Mouse (Mus musculus): ENCODE results near the gene Ssbp3. TPM values are rescaled to one million over a fixed set of nuclear protein-coding genes. Genes with fewer than 3 reads are reported as not detected.

Ssbp3 gene
- polyA plus RNA-seq, 1 experiment from 2014 or later: 108 TPM

GRCm38 (mm10) chr4:107024899-107025298 is 114.4 kb downstream of the Ssbp3 start:
- Histone ChIP-seq H3K27me3 (no peaks in the 10 kb centered on the region), H3K4me2 (no peak overlapping the region), H3K27ac (no peak overlapping the region), H3K9ac (no peak overlapping the region), H3K36me3 (peaks cover 28% of the 10 kb centered on the region), H3K9me3 (replicated peaks) (no peaks in the 10 kb centered on the region), H3K4me3 (replicated peaks) (no peak overlapping the region), H3K4me1 (peaks cover 6% of the 10 kb centered on the region; the same call in 1 of the 2 replicates)
- ATAC-seq (replicated peaks; ENCODE audit: low FRiP score): no peak
- 77% methylated on average over 7 of the region's 7 CpGs for WGBS

DNA sequence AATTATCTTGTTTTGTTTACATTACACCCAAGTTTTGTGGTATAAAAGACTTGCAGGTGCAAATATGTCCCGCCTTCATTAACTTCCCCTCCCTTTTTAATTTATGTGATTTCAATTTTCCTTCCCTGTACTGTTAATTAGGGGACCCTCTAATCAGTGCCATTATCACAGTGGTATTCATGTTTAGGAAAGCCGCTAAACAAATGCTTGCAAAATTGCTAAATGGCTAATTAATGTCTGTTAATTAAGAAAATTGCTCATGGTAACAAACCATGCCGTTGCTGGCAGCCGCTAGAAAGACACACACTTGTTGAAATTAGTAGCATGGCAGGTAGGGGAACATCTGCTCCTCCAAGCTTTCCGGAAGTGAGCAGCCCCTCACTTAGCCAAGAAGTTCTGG is 114.9 kb downstream of the Ssbp3 start:
- 80% methylated on average over 5 of the region's 5 CpGs for WGBS
- no peak overlapping the region for H3K27ac ChIP-seq
- no peak overlapping the region for H3K4me3 ChIP-seq (replicated peaks)
- peaks cover 30% of the 10 kb centered on the region for H3K36me3 ChIP-seq
- H3K9me3 ChIP-seq (replicated peaks): no peaks in the 10 kb centered on the region
- no peak overlapping the region for H3K4me2 ChIP-seq
- H3K27me3 ChIP-seq: no peaks in the 10 kb centered on the region
- ATAC-seq (replicated peaks; ENCODE audit: low FRiP score): no peak
- H3K4me1 ChIP-seq: peaks cover 6% of the 10 kb centered on the region; the same call in 1 of the 2 replicates
- H3K9ac ChIP-seq: no peak overlapping the region

- Histone ChIP-seq H3K4me3 (replicated peaks) (no peak overlapping the region), H3K36me3 (peaks cover 41% of the 10 kb centered on the region), H3K9ac (no peak overlapping the region), H3K27ac (no peak overlapping the region), H3K4me1 (peaks cover 6% of the 10 kb centered on the region; the same call in 1 of the 2 replicates), H3K4me2 (no peak overlapping the region), H3K27me3 (no peaks in the 10 kb centered on the region), H3K9me3 (replicated peaks) (no peaks in the 10 kb centered on the region)
- 54% methylated on average over 8 of the region's 8 CpGs for WGBS
- no peak for ATAC-seq (replicated peaks; ENCODE audit: low FRiP score)
Measured at GRCm38 (mm10) chr4:107026451-107026850, 116.0 kb downstream of the Ssbp3 start.

DNA sequence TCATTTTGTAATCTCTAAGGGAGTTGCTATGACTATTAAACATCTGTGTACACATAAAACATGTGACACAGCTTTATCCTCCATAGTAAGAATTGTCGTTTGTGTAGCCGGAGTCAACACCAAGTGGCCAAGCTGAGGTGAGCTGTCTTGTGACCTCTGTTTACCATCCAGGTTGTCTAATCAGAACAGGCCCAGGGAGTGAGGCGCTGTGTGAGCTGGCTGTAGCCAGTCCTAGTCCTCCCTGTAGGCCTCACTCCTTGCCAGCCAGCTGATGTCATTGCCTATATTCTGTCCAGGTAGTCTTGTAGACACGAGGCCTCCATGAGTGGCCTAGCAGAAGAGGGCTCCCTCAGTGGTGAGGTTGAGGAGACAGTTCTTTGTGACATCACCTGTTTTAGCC is 125.2 kb downstream of the Ssbp3 start:
- H3K4me3 ChIP-seq (replicated peaks): no peak overlapping the region
- H3K4me2 ChIP-seq: no peak overlapping the region
- H3K4me1 ChIP-seq: no peaks in the 10 kb centered on the region
- no peak overlapping the region for H3K27ac ChIP-seq
- no peaks in the 10 kb centered on the region for H3K9me3 ChIP-seq (replicated peaks)
- H3K9ac ChIP-seq: no peak overlapping the region
- H3K27me3 ChIP-seq: no peaks in the 10 kb centered on the region
- ATAC-seq (replicated peaks; ENCODE audit: low FRiP score): no peak
- H3K36me3 ChIP-seq: peaks cover 94% of the 10 kb centered on the region
- WGBS: 89% methylated on average over 4 of the region's 4 CpGs

- ATAC-seq (replicated peaks; ENCODE audit: low FRiP score): no peak; the same call in 1 of the 2 replicates
- peaks cover 94% of the 10 kb centered on the region for H3K36me3 ChIP-seq
- H3K4me2 ChIP-seq: no peak overlapping the region
- no peaks in the 10 kb centered on the region for H3K27me3 ChIP-seq
- H3K4me1 ChIP-seq: no peaks in the 10 kb centered on the region
- WGBS: 83% methylated on average over 2 of the region's 2 CpGs
- no peaks in the 10 kb centered on the region for H3K9me3 ChIP-seq (replicated peaks)
- H3K4me3 ChIP-seq (replicated peaks): no peak overlapping the region
- no peak overlapping the region for H3K9ac ChIP-seq
- no peak overlapping the region for H3K27ac ChIP-seq
Measured at GRCm38 (mm10) chr4:107036985-107037384, 126.5 kb downstream of the Ssbp3 start.

DNA sequence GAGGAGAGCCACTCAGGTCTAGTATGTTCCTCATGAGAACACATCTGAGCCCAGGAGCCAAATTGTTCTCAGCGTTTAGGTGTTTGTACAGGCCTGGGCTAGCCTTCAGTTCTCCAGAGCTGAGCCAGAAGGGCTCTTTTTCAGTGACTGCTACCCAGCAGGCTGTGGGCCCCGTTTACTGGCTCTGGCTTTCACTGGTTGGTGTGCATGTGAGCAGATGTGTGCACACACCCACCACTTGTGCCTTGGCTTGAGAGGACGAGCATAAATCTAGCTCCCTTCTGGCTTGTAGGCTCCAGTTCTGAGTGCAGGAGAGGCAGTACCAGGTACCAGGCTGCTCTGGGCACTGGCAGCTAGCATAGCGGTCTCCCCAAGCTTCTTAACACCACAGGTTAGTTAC is 127.8 kb downstream of the Ssbp3 start:
- ATAC-seq (replicated peaks; ENCODE audit: low FRiP score): no peak
- Histone ChIP-seq H3K4me1 (no peaks in the 10 kb centered on the region), H3K9me3 (replicated peaks) (no peaks in the 10 kb centered on the region), H3K27me3 (no peaks in the 10 kb centered on the region), H3K4me3 (replicated peaks) (no peak overlapping the region), H3K36me3 (peaks cover 90% of the 10 kb centered on the region), H3K27ac (no peak overlapping the region), H3K4me2 (no peak overlapping the region), H3K9ac (no peak overlapping the region)
- WGBS: 87% methylated on average over 4 of the region's 4 CpGs

DNA sequence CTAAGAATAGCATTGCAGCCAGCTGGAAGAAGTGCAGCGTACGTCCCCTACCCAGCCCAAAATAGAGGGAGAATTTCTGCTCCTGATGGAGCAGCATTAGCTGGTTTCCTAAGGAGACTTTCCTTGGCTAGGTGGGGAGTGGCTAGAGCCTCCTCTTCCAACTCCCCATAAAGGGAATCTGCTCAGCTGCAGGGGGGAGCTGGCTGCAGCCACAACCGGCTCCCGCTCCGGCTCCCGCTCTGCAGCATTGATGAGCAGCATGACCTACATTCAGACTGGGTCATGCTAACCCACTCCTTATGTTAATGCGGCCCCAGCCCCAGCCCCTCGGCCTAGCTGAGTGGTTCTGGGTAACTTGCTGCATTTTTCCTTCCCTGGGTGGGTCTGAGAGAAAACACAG is 128.8 kb downstream of the Ssbp3 start:
- no peak for ATAC-seq (replicated peaks; ENCODE audit: low FRiP score)
- Histone ChIP-seq H3K4me3 (replicated peaks) (no peak overlapping the region), H3K36me3 (peaks cover 90% of the 10 kb centered on the region), H3K27me3 (no peaks in the 10 kb centered on the region), H3K4me1 (no peaks in the 10 kb centered on the region), H3K27ac (no peak overlapping the region), H3K9me3 (replicated peaks) (no peaks in the 10 kb centered on the region), H3K9ac (no peak overlapping the region), H3K4me2 (no peak overlapping the region)
- 82% methylated on average over 8 of the region's 8 CpGs for WGBS

- Histone ChIP-seq H3K9ac (no peak overlapping the region), H3K9me3 (replicated peaks) (no peaks in the 10 kb centered on the region), H3K4me3 (replicated peaks) (no peak overlapping the region), H3K27ac (no peak overlapping the region), H3K27me3 (no peaks in the 10 kb centered on the region), H3K36me3 (peaks cover 91% of the 10 kb centered on the region), H3K4me1 (no peaks in the 10 kb centered on the region), H3K4me2 (no peak overlapping the region)
- ATAC-seq (replicated peaks; ENCODE audit: low FRiP score): no peak
- 92% methylated on average over 6 of the region's 6 CpGs for WGBS
Measured at GRCm38 (mm10) chr4:107042304-107042703, 131.8 kb downstream of the Ssbp3 start.

DNA sequence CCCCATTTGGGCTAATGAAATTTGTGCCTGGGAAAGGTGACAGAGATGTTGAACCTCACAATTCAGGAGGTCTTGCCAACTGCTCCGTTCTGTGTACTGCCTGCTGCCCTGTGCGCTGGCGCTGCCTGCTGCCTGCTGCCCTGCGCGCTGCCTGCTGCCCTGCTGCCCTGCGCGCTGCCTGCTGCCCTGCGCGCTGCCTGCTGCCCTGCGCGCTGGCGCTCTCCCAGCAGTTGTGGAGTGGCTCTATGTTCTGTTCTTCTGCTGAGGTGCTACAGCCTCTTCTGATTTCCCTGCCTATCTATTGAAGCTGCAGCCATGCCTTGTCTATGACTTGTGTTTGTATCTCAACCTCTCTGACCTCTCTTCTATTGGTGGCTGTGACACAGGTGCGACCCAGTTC is 134.7 kb downstream of the Ssbp3 start:
- 97% methylated on average over 13 of the region's 13 CpGs for WGBS
- no peak for ATAC-seq (replicated peaks; ENCODE audit: low FRiP score)
- Histone ChIP-seq H3K4me2 (no peak overlapping the region), H3K9ac (no peak overlapping the region), H3K4me1 (no peaks in the 10 kb centered on the region), H3K9me3 (replicated peaks) (no peaks in the 10 kb centered on the region), H3K36me3 (peaks cover 89% of the 10 kb centered on the region), H3K27ac (no peak overlapping the region), H3K4me3 (replicated peaks) (no peak overlapping the region), H3K27me3 (no peaks in the 10 kb centered on the region)

DNA sequence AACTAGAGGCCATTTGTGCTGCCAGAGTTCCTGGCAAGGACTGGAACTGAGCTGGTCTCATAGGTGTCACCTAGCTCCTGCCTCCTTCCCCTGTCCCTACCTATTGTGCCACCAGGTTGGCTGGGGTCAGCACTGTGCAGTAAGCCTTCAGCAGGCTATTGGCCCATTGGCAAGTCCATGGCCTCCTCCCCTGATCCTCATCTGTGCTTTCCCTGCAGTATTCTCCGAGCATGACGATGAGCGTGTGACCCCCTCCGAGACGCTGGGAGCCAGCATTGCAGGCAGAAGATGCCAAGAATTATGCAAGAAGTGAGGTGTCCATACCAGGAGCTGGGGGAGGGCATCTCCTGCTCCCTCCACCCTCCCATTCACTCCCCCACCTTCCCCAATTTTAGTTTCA is 137.3 kb downstream of the Ssbp3 start:
- Histone ChIP-seq H3K27ac (no peak overlapping the region), H3K36me3 (peaks cover 66% of the 10 kb centered on the region), H3K9me3 (replicated peaks) (no peaks in the 10 kb centered on the region), H3K27me3 (no peaks in the 10 kb centered on the region), H3K4me3 (replicated peaks) (no peak overlapping the region), H3K4me2 (no peak overlapping the region), H3K9ac (no peak overlapping the region), H3K4me1 (no peaks in the 10 kb centered on the region)
- no peak for ATAC-seq (replicated peaks; ENCODE audit: low FRiP score)
- WGBS: 86% methylated on average over 5 of the region's 5 CpGs

DNA sequence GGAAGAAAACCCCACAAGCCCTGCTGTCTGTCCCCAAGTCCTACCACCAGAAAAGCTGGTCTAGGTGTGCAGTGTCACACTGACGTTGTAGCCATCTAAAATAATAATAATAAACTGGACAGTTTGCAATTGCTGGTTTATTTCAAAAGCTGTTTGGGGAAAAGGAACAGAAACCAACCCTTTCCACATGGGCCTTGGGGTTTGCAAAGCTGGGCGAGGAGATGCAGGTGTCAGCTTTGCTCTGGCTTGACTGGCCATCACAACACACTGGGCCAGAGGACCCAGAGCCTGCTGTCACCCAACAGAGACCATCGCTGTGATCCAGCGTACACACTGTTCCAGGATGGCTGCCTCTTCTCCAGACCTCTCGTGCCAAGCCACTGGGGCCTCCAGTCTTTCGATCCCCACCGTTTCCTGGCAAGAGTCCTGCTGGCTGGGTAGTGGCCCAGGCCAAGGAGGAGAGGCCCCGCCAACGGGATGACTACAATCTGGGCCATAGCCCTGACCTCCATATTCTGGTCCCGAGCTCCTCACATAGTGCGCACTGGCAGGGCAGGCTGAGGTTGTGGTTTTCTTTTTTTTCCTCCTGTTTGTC is 138.2 kb downstream of the Ssbp3 start:
- Histone ChIP-seq H3K4me2 (no peak overlapping the region), H3K36me3 (peaks cover 60% of the 10 kb centered on the region), H3K9ac (no peak overlapping the region), H3K4me1 (no peaks in the 10 kb centered on the region), H3K27ac (no peak overlapping the region), H3K4me3 (replicated peaks) (no peak overlapping the region), H3K27me3 (no peaks in the 10 kb centered on the region), H3K9me3 (replicated peaks) (no peaks in the 10 kb centered on the region)
- ATAC-seq (replicated peaks; ENCODE audit: low FRiP score): no peak
- WGBS: 84% methylated on average over 11 of the region's 11 CpGs

GRCm38 (mm10) chr4:107051889-107052288 is 141.4 kb downstream of the Ssbp3 start:
- Histone ChIP-seq H3K27me3 (no peaks in the 10 kb centered on the region), H3K36me3 (peaks cover 46% of the 10 kb centered on the region), H3K4me1 (no peaks in the 10 kb centered on the region), H3K27ac (no peak overlapping the region), H3K9me3 (replicated peaks) (no peaks in the 10 kb centered on the region), H3K4me3 (replicated peaks) (no peak overlapping the region), H3K4me2 (no peak overlapping the region), H3K9ac (no peak overlapping the region)
- 67% methylated on average over 4 of the region's 4 CpGs for WGBS
- no peak for ATAC-seq (replicated peaks; ENCODE audit: low FRiP score)

GRCm38 (mm10) chr4:107052962-107053553 is 142.6 kb downstream of the Ssbp3 start:
- Histone ChIP-seq H3K36me3 (peaks cover 46% of the 10 kb centered on the region), H3K9me3 (replicated peaks) (no peaks in the 10 kb centered on the region), H3K9ac (no peak overlapping the region), H3K4me2 (no peak overlapping the region), H3K4me1 (no peaks in the 10 kb centered on the region), H3K27ac (no peak overlapping the region), H3K27me3 (no peaks in the 10 kb centered on the region), H3K4me3 (replicated peaks) (no peak overlapping the region)
- 59% methylated on average over 5 of the region's 5 CpGs for WGBS
- ATAC-seq (replicated peaks; ENCODE audit: low FRiP score): no peak
